Mouse (Mus musculus) adrenal gland, adult 18-20 months (tissue): ENCODE data around the gene Mnd1. TPM values are rescaled to one million over a fixed set of nuclear protein-coding genes. Genes with fewer than 3 reads are reported as not detected.
A peak's percentile ranks its signal among the peaks of the same experiment; 100 is the strongest.

Experiments used
- DNase-seq, 2 experiments: peaks; one replicate each; pipeline ENCODE4 v3.0.0; 2021 to 2022; ENCODE audit warnings: low spot score in 2 of 2
- total RNA-seq, 2 experiments: library from RNA; stranded (reverse); gene quantifications; 1 replicate in 1 of 2; 2 replicates in 1 of 2; pipeline ENCODE4 v1.2.3; 2021

Mnd1 gene
- total RNA-seq, 2 experiments from 2014 or later = 9.8 to 10.2 TPM

GRCm38 (mm10) chr3:84059261-84059660 lies 96.3 kb downstream of the Mnd1 start:
- no peak for DNase-seq

- DNase-seq = peak in 1 of 2 experiments; percentile 43
Observed at GRCm38 (mm10) chr3:84048729-84049175, 106.8 kb downstream of the Mnd1 start.

DNA sequence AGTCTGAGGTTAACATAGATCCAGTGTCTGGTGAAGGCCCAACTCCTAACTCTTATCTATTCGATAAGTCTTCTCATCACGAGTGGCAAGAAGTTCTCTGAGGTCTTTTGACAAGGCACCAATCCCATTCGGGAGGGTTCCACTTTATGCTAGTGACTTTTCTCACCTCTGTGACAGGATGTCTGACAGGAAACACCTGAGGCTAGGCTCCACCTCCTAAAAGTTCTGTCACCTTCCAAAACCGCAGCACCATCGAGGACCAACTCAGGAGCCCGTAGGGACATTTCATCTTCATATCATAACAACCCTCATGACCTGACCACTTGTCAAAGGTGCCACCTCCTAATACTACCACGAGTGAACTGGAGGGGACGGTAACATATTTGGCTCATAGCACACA lies 109.4 kb downstream of the Mnd1 start:
- no peak for DNase-seq

- DNase-seq = no peak
Observed at GRCm38 (mm10) chr3:84041739-84042138, 113.8 kb downstream of the Mnd1 start.

DNA sequence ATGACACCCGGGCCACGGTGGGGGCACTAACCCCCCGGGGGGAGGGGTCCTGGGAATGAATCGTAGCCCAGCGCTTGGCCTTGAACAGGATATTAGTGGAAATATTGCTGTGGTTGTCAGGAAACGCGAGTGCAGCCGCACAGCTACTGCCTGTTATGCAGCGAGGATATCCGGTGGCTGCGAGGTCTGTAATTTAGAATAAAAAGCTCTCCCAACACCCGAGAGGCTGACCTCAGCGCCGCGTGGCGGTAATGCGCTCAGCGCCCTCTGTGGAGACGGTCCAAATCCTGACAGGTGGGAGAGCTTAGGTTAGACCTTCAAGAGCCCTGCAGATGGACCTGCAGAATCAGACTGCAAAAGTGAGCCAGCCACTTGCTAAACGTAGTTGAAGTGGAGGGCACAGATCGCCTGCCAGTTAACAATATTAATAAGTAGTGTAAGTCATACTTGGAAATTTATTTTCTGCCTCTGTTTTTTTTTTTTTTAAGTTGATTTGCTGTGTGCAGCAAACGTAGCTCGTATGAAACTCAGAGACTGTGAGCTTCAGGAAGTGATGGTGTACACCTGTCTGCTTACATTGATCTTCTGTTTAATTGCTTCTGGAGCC lies 115.0 kb downstream of the Mnd1 start:
- DNase-seq = no peak

- peak; percentile 77 to 82 for DNase-seq
Observed at GRCm38 (mm10) chr3:84039646-84040475, 115.7 kb downstream of the Mnd1 start, which contains the start of gene Tmem131l. Gene Tmem131l (minus strand): TSS chr3:84040175.

- DNase-seq = peak; percentile 40 to 42
Observed at GRCm38 (mm10) chr3:84038981-84039645, 116.5 kb downstream of the Mnd1 start.

DNA sequence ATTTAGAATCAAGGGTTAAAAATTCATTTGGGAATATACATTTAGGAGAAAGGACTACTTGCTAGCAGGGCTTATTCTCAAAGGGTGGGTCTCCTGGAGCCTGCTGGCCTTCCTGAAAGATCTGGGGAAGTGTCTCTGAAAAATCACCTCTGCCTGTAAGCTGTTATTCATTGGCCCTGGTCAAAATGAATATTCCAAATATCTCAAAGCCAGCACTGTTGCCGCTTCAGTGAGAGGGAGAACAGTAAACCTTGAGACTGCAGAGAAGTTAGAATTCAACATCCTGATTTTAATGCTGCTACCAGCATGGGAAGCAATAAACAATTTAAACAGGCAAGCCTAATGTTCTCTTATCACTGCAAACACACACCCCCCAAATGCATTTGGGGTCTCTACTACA lies 117.5 kb downstream of the Mnd1 start:
- no peak for DNase-seq

Other genes starting within 250 kb of the Mnd1 start
- 10 to 100 TPM; 14.0 to 26.4 TPM for gene Tmem131l, start 115.6 kb downstream of the Mnd1 start, total RNA-seq
- under 1 TPM in 1 of 2 experiments, not detected in 1; 0.30 TPM for gene Gm6525, start 18.3 kb upstream of the Mnd1 start, total RNA-seq
- 10 to 100 TPM; 29.2 to 88.9 TPM for gene Trim2, start 151.1 kb upstream of the Mnd1 start, total RNA-seq